Mouse (Mus musculus): ENCODE measurements at regions not wholly inside any gene's neighbourhood (a gene's known extent, or its start where the extent isn't known, plus 50 kb on each side); places are given as distances from the start of the nearest gene placed in this dataset.
A peak's percentile ranks its signal among the peaks of the same experiment; 100 is the strongest.

GRCm38 (mm10) chr4:100616161-100616915, 137.7 kb downstream of the Ube2u start:
- DNase-seq, result no peak

- no peak for DNase-seq
These were observed 138.4 kb downstream of the Ube2u start for GRCm38 (mm10) chr4:100616916-100617488.

- DNase-seq, result no peak
These were observed 146.0 kb downstream of the Ube2u start for GRCm38 (mm10) chr4:100624656-100625055.

- DNase-seq, result no peak
These were observed 147.9 kb downstream of the Ube2u start for GRCm38 (mm10) chr4:100626551-100626950.

GRCm38 (mm10) chr4:100634388-100634787, 142.1 kb upstream of the Cachd1 start:
- peak in 1 of 2 experiments; percentile 12 for DNase-seq

- DNase-seq, result peak; percentile 30 to 38
These were observed 138.9 kb upstream of the Cachd1 start for GRCm38 (mm10) chr4:100637597-100637996.

- DNase-seq, result peak; percentile 26 to 49
These were observed 115.3 kb upstream of the Cachd1 start for GRCm38 (mm10) chr4:100661154-100661553.

- DNase-seq, result peak in 1 of 2 experiments; percentile 8
These were observed 111.7 kb upstream of the Cachd1 start for GRCm38 (mm10) chr4:100664619-100665264.

- peak; percentile 7 to 13 for DNase-seq
These were observed 105.9 kb upstream of the Cachd1 start for GRCm38 (mm10) chr4:100670553-100670952.

GRCm38 (mm10) chr4:100674916-100675315, 101.6 kb upstream of the Cachd1 start:
- no peak for DNase-seq

GRCm38 (mm10) chr4:100683757-100684156, 92.7 kb upstream of the Cachd1 start:
- no peak for DNase-seq

GRCm38 (mm10) chr4:100700002-100700401, 76.5 kb upstream of the Cachd1 start:
- no peak for DNase-seq

- no peak for DNase-seq
These were observed 76.1 kb upstream of the Cachd1 start for GRCm38 (mm10) chr4:100700418-100700817.

GRCm38 (mm10) chr4:100705960-100706359, 70.5 kb upstream of the Cachd1 start:
- no peak for DNase-seq

- DNase-seq, result no peak
These were observed 69.3 kb upstream of the Cachd1 start for GRCm38 (mm10) chr4:100707125-100707524.

GRCm38 (mm10) chr4:100708247-100708646, 68.2 kb upstream of the Cachd1 start:
- no peak for DNase-seq

- no peak for DNase-seq
These were observed 62.2 kb upstream of the Cachd1 start for GRCm38 (mm10) chr4:100714240-100714639.

- DNase-seq, result peak; percentile 14 to 28
These were observed 58.9 kb upstream of the Cachd1 start for GRCm38 (mm10) chr4:100717601-100718000.

- peak; percentile 64 to 76 for DNase-seq
These were observed 53.9 kb upstream of the Cachd1 start for GRCm38 (mm10) chr4:100722532-100722931.

- DNase-seq, result no peak
These were observed 53.4 kb upstream of the Cachd1 start for GRCm38 (mm10) chr4:100723053-100723452.

GRCm38 (mm10) chr4:100725811-100726210, 50.7 kb upstream of the Cachd1 start:
- DNase-seq, result no peak

- peak in 1 of 2 experiments; percentile 3 for DNase-seq
These were observed 50.0 kb upstream of the Cachd1 start for GRCm38 (mm10) chr4:100726496-100726895.

Measured in cerebellum, postnatal 14 days (tissue).